Mouse (Mus musculus): ENCODE measurements around the gene Acsl4. TPM values are rescaled to one million over a fixed set of nuclear protein-coding genes. Genes with fewer than 3 reads are reported as not detected.

Acsl4 gene
- polyA plus RNA-seq, 1 experiment from 2014 or later: 22.5 TPM

GRCm38 (mm10) chrX:142388141-142388540 is 2.2 kb downstream of the Acsl4 start:
- Histone ChIP-seq H3K4me1 (no peaks in the 10 kb centered on the region), H3K4me2 (replicated peaks) (no peak overlapping the region), H3K36me3 (no peaks in the 10 kb centered on the region), H3K4me3 (no peak overlapping the region), H3K9me3 (no peaks in the 10 kb centered on the region), H3K27ac (replicated peaks) (no peak overlapping the region), H3K9ac (replicated peaks) (no peak overlapping the region), H3K27me3 (peaks cover 20% of the 10 kb centered on the region)
- 82% methylated on average over 6 of the region's 6 CpGs for WGBS
- no peak for ATAC-seq (ENCODE audit: low FRiP score, low read depth)

GRCm38 (mm10) chrX:142387634-142388033 is 2.7 kb downstream of the Acsl4 start:
- peaks cover 17% of the 10 kb centered on the region for H3K27me3 ChIP-seq
- WGBS: 96% methylated on average over 1 of the region's 1 CpGs
- H3K4me1 ChIP-seq: no peaks in the 10 kb centered on the region
- no peak overlapping the region for H3K4me3 ChIP-seq
- no peaks in the 10 kb centered on the region for H3K9me3 ChIP-seq
- no peak overlapping the region for H3K9ac ChIP-seq (replicated peaks)
- no peak for ATAC-seq (ENCODE audit: low FRiP score, low read depth)
- no peak overlapping the region for H3K4me2 ChIP-seq (replicated peaks)
- no peak overlapping the region for H3K27ac ChIP-seq (replicated peaks)
- no peaks in the 10 kb centered on the region for H3K36me3 ChIP-seq

GRCm38 (mm10) chrX:142384918-142385317 is 5.4 kb downstream of the Acsl4 start:
- Histone ChIP-seq H3K4me3 (no peak overlapping the region), H3K36me3 (no peaks in the 10 kb centered on the region), H3K4me2 (replicated peaks) (no peak overlapping the region), H3K9ac (replicated peaks) (no peak overlapping the region), H3K27me3 (peaks cover 5% of the 10 kb centered on the region), H3K9me3 (no peaks in the 10 kb centered on the region), H3K4me1 (no peaks in the 10 kb centered on the region), H3K27ac (replicated peaks) (no peak overlapping the region)
- WGBS: 83% methylated on average over 3 of the region's 3 CpGs
- ATAC-seq (ENCODE audit: low FRiP score, low read depth): no peak

- Histone ChIP-seq H3K4me1 (no peaks in the 10 kb centered on the region), H3K9ac (replicated peaks) (no peak overlapping the region), H3K27ac (replicated peaks) (no peak overlapping the region), H3K27me3 (peaks cover 6% of the 10 kb centered on the region; the same call in 1 of the 2 replicates), H3K9me3 (no peaks in the 10 kb centered on the region), H3K36me3 (no peaks in the 10 kb centered on the region), H3K4me2 (replicated peaks) (no peak overlapping the region), H3K4me3 (no peak overlapping the region)
- no peak for ATAC-seq (ENCODE audit: low FRiP score, low read depth)
- 80% methylated on average over 6 of the region's 6 CpGs for WGBS
Observed at GRCm38 (mm10) chrX:142379894-142380293, 10.4 kb downstream of the Acsl4 start.

GRCm38 (mm10) chrX:142378048-142378447 is 12.3 kb downstream of the Acsl4 start:
- Histone ChIP-seq H3K4me3 (no peak overlapping the region), H3K9ac (replicated peaks) (no peak overlapping the region), H3K36me3 (no peaks in the 10 kb centered on the region), H3K4me1 (no peaks in the 10 kb centered on the region), H3K4me2 (replicated peaks) (no peak overlapping the region), H3K9me3 (no peaks in the 10 kb centered on the region), H3K27ac (replicated peaks) (no peak overlapping the region), H3K27me3 (peaks cover 6% of the 10 kb centered on the region; the same call in 1 of the 2 replicates)
- no peak for ATAC-seq (ENCODE audit: low FRiP score, low read depth)
- WGBS: 83% methylated on average over 6 of the region's 6 CpGs

- peaks cover 6% of the 10 kb centered on the region; the same call in 1 of the 2 replicates for H3K27me3 ChIP-seq
- ATAC-seq (ENCODE audit: low FRiP score, low read depth): no peak
Observed at GRCm38 (mm10) chrX:142377358-142377757, 13.0 kb downstream of the Acsl4 start.

GRCm38 (mm10) chrX:142376747-142377146 is 13.6 kb downstream of the Acsl4 start:
- Histone ChIP-seq H3K4me3 (no peak overlapping the region), H3K4me1 (no peaks in the 10 kb centered on the region), H3K36me3 (no peaks in the 10 kb centered on the region), H3K27ac (replicated peaks) (no peak overlapping the region), H3K27me3 (peaks cover 6% of the 10 kb centered on the region; the same call in 1 of the 2 replicates), H3K4me2 (replicated peaks) (no peak overlapping the region), H3K9me3 (no peaks in the 10 kb centered on the region), H3K9ac (replicated peaks) (no peak overlapping the region)
- WGBS: 83% methylated on average over 3 of the region's 3 CpGs
- no peak for ATAC-seq (ENCODE audit: low FRiP score, low read depth)

More at GRCm38 (mm10) chrX:142377358-142377757, 13.0 kb downstream of the Acsl4 start:
- no peak overlapping the region for H3K9ac ChIP-seq (replicated peaks)
- no peak overlapping the region for H3K27ac ChIP-seq (replicated peaks)
- H3K4me1 ChIP-seq: no peaks in the 10 kb centered on the region
- WGBS: 88% methylated on average over 3 of the region's 3 CpGs
- H3K36me3 ChIP-seq: no peaks in the 10 kb centered on the region
- no peaks in the 10 kb centered on the region for H3K9me3 ChIP-seq
- no peak overlapping the region for H3K4me2 ChIP-seq (replicated peaks)
- no peak overlapping the region for H3K4me3 ChIP-seq

- no peak overlapping the region for H3K4me2 ChIP-seq (replicated peaks)
- ATAC-seq (ENCODE audit: low FRiP score, low read depth): no peak
- H3K36me3 ChIP-seq: no peaks in the 10 kb centered on the region
- H3K4me3 ChIP-seq: no peak overlapping the region
- WGBS: 86% methylated on average over 4 of the region's 4 CpGs
- no peak overlapping the region for H3K9ac ChIP-seq (replicated peaks)
- H3K9me3 ChIP-seq: no peaks in the 10 kb centered on the region
- H3K27me3 ChIP-seq: peaks cover 6% of the 10 kb centered on the region; the same call in 1 of the 2 replicates
- H3K4me1 ChIP-seq: no peaks in the 10 kb centered on the region
- no peak overlapping the region for H3K27ac ChIP-seq (replicated peaks)
Observed at GRCm38 (mm10) chrX:142375519-142375918, 14.8 kb downstream of the Acsl4 start.

- no peaks in the 10 kb centered on the region for H3K4me1 ChIP-seq
- WGBS: 20% methylated on average over 3 of the region's 3 CpGs
- H3K9me3 ChIP-seq: no peaks in the 10 kb centered on the region
- H3K27me3 ChIP-seq: peaks cover 6% of the 10 kb centered on the region; the same call in 1 of the 2 replicates
- no peak overlapping the region for H3K4me3 ChIP-seq
- ATAC-seq (ENCODE audit: low FRiP score, low read depth): no peak
- H3K27ac ChIP-seq (replicated peaks): no peak overlapping the region
- H3K4me2 ChIP-seq (replicated peaks): no peak overlapping the region
- H3K9ac ChIP-seq (replicated peaks): no peak overlapping the region
- no peaks in the 10 kb centered on the region for H3K36me3 ChIP-seq
Observed at GRCm38 (mm10) chrX:142372393-142372792, 17.9 kb downstream of the Acsl4 start.

- no peaks in the 10 kb centered on the region for H3K36me3 ChIP-seq
- H3K27ac ChIP-seq (replicated peaks): no peak overlapping the region
- H3K4me1 ChIP-seq: no peaks in the 10 kb centered on the region
- ATAC-seq (ENCODE audit: low FRiP score, low read depth): no peak
- H3K9ac ChIP-seq (replicated peaks): no peak overlapping the region
- H3K9me3 ChIP-seq: no peaks in the 10 kb centered on the region
- no peak overlapping the region for H3K4me2 ChIP-seq (replicated peaks)
- H3K27me3 ChIP-seq: no peaks in the 10 kb centered on the region
- no peak overlapping the region for H3K4me3 ChIP-seq
- WGBS: 81% methylated on average over 7 of the region's 7 CpGs
Observed at GRCm38 (mm10) chrX:142369935-142370334, 20.4 kb downstream of the Acsl4 start.

- Histone ChIP-seq H3K36me3 (no peaks in the 10 kb centered on the region), H3K9me3 (no peaks in the 10 kb centered on the region), H3K9ac (replicated peaks) (no peak overlapping the region), H3K4me2 (replicated peaks) (no peak overlapping the region), H3K4me1 (no peaks in the 10 kb centered on the region), H3K4me3 (no peak overlapping the region), H3K27me3 (no peaks in the 10 kb centered on the region), H3K27ac (replicated peaks) (no peak overlapping the region)
- 75% methylated on average over 1 of the region's 1 CpGs for WGBS
- ATAC-seq (ENCODE audit: low FRiP score, low read depth): no peak
Observed at GRCm38 (mm10) chrX:142363882-142364281, 26.5 kb downstream of the Acsl4 start.

- no peak overlapping the region for H3K9ac ChIP-seq (replicated peaks)
- 83% methylated on average over 7 of the region's 7 CpGs for whole genome bisulfite sequencing
- H3K4me1 ChIP-seq: no peaks in the 10 kb centered on the region
- no peak overlapping the region for H3K4me3 ChIP-seq
- ATAC-seq (ENCODE audit: low FRiP score, low read depth): no peak
- no peaks in the 10 kb centered on the region for H3K9me3 ChIP-seq
- no peak overlapping the region for H3K27ac ChIP-seq (replicated peaks)
- H3K36me3 ChIP-seq: no peaks in the 10 kb centered on the region
- H3K27me3 ChIP-seq: no peaks in the 10 kb centered on the region; the same call in 1 of the 2 replicates
- no peak overlapping the region for H3K4me2 ChIP-seq (replicated peaks)
Observed at GRCm38 (mm10) chrX:142359031-142359430, 31.3 kb downstream of the Acsl4 start.

GRCm38 (mm10) chrX:142358427-142358826 is 31.9 kb downstream of the Acsl4 start:
- no peaks in the 10 kb centered on the region; the same call in 1 of the 2 replicates for H3K27me3 ChIP-seq
- H3K36me3 ChIP-seq: no peaks in the 10 kb centered on the region
- no peaks in the 10 kb centered on the region for H3K9me3 ChIP-seq
- H3K4me1 ChIP-seq: no peaks in the 10 kb centered on the region
- H3K9ac ChIP-seq (replicated peaks): no peak overlapping the region
- ATAC-seq (ENCODE audit: low FRiP score, low read depth): no peak
- H3K4me3 ChIP-seq: no peak overlapping the region
- WGBS: 83% methylated on average over 5 of the region's 5 CpGs
- no peak overlapping the region for H3K27ac ChIP-seq (replicated peaks)
- H3K4me2 ChIP-seq (replicated peaks): no peak overlapping the region
